Mouse (Mus musculus) layer of hippocampus, adult 8-10 months (tissue): ENCODE measurements around the gene Hoga1. TPM values are rescaled to one million over a fixed set of nuclear protein-coding genes. Genes with fewer than 3 reads are reported as not detected.

Experiments used
- DNase-seq, 2 experiments: peaks; one replicate each; pipeline ENCODE4 v3.0.0; 2022; ENCODE audit warnings: low spot score in 2 of 2
- total RNA-seq, 4 experiments: library from RNA; stranded (reverse); gene quantifications; 2 replicates each; pipeline ENCODE4 v1.2.4; 2022

Gene Hoga1
- total RNA-seq, 4 experiments from 2014 or later: 7.2 to 11.6 (median 8.9) TPM

DNA sequence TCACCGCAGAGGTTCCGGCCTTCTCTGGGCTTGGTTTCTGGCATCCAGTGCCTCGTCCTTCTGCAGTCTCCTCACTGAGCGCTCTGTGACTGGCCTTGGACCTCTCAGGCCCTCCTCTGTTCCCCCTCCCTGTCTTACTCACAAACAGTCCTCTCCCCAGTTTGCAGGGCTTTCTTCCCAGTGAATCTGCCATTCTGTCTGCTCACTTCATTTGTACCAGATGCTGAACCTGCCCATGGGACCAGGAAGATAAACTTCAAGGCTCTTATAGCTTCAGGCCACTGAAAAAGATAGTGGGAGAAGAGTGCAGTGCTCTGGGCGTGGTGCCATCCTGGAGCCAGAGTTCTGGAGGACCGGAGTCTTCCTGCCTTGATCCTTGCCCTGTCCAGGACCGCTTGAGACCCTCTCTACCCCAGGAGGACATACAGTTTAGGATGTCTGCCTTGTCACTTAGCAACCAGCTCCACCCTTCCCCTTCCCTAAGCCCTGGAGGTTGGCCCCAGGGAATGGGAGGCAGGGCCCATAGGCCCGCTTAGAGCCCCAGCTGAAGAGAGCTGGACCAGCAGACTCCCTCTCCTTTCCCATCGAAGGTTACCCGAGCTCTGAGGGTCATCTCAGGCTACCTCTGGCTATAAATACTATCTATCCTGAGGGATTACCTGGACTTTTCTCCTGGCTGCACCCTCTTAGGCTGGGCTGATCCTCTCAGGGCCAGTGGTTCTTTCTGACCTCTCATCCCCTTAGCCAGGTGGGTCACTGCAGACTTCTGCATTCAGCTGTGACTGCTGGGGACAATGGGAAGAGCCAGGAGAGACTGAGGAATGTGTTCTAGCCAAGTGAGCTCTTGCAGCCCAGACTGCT is 23.5 kb upstream of the Hoga1 start:
- no peak for DNase-seq

DNA sequence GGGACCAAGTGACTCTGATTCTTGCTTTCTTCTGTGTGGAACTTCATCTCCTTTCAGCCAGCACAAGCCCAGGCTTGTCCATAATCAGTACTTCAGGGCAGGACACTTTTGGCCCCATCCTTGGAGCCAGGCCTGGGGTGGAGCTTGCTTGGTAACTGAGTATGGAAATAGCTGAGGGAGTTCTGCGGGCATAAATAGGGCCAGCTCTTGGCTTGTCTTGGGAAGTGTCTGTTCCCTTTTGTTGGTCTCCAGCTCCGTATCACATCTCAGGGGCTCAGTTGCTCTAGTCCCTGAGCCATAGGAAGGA is 22.9 kb upstream of the Hoga1 start:
- DNase-seq: no peak

DNA sequence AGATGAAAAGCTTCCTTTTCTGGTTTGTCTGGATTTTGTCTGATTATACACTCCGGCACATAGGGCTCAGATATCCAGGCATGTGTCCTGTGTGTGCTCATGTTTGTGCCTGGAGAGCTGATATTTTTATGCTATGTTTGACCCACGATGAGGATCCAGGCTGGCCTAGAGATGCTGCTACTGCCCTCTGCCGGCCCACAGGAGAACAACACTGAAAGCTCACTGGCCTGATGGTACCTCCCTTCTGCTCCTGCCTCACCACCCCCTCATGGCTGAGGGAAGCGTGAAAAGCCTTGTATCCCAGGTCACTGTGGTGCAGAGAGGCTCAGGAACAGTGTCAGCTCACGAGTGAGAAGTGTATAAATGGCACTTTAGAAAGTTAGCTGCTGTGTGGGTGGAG is 19.3 kb upstream of the Hoga1 start:
- DNase-seq: peak; percentile 72 to 83

DNA sequence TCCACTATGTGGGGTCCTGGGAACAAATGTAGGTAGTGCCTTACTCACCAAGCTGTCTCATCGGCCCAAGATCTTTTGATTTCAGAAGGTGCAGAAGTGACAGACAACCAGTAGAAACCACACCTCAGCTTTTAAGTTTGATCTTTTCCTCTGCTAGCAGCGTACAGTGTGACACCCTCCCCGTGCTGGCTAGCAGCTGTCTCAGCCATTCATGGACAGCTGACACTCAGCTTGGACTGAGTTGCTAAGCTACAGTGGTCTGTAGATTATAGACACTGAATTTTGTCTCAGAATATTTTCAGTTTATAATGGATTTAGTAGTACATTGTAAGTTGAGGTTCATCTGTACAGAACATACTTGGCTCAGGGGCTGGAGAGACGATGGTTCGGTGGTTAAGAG is 14.3 kb upstream of the Hoga1 start:
- DNase-seq: no peak

DNA sequence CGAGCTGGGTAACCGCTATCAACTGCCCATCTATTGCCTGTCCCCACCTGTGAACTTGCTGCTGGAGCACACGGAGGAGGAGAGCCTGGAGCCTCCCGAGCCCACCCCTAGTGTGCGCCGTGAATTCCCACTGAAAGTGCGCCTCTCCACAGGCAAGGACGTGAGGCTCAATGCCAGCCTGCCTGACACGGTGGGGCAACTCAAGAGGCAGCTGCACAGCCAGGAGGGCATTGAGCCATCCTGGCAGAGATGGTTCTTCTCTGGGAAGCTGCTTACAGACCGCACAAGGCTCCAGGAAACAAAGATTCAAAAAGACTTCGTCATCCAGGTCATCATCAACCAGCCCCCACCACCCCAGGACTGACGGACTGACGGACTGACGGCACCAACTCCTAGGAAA is 11.8 kb upstream of the Hoga1 start:
- no peak for DNase-seq

DNA sequence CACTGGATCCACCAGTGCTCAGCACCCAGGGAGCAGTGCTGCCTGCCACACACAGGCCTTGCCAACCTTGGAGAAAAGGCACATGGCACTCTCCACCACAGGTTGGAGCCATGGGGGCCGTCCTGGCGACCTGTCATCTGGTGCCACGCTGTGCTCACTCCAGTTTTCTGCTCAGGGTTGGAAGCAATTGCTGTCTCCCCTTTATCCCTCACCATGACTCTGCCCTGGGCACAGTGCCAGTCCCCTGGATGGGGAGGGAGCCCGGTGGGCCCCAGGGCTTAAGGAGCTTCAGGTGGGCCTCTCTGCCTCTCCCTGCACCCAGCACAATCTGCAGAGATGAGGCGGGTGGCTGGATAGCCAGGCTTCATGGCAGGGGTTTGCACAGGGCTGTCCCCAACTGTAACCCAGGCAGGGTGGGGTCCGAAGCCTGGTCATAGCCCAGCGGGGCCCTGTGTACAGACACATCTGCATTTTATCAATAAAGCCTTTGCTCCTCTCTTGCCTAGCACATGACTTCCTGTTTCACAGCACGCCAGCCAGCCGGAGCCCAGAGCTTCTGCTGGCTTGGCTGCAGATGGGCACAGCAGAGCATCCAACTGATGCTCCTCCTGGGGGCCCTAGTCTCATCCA is 11.1 kb upstream of the Hoga1 start:
- DNase-seq: no peak

DNA sequence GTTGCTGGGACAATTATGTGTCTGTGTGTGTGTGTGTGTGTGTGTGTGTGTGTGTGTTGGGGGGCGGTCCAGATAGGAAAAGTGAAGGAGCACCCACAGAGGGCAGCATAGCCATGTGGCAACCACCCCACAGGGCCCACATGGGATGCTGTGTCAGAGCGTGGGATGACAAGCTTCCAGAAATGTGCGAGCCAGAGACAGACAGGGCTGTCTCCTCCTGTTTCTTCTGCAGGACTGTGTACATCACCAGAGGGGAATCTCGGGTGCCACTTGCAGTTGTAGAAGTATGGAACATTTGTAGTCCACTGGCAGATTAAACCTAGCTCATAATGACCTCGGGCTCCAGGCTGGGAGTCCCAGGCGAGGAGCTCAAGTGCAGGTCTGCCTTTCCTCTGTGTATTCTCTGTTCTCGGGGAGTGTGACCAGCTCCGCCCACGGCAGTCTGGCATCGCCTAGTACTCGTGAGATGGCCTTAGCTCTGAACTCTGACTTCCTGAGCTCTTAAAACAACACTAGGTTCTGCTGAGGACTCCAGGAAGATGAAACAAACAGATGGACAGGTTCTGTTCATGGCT is 10.4 kb upstream of the Hoga1 start:
- no peak for DNase-seq

DNA sequence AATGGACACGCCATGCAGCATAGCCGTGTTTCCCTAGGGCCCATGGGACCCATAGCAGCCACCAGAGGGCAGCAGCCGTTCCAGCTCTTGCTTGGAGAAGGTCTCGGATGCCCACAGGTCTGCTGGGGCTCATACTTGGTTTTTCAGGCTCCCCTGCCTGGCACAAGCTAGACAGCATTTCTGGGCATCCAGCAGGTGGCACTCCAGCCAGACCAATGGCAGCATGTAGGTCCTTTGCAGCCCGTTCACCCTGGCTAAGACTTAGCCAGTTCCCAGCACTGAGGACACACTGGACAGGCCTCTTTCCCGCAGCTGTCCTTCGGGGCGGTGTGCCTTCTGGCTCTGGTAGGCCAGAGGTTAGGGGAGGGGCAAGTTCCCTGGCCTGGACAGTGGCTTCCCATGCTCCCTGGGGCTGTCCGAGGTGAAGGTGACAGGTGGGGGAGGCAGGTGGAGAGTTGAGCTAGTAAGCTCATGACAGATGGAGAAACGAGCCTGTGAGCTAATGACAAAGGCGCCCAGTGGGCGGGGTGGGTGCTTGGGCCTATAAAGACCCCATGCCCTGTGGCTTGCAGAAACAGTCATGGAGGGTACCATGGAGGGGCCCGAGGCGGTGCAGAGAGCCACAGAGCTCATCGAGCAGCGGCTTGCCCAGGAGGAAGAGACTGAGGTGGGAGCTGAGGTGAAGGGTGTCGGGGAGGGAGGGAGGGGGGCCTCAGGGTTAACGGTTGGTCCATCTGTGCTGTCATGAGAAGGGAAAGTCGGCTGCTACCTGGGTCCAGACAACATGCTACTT is 9.8 kb upstream of the Hoga1 start, which contains the start of gene Ankrd2:
Gene Ankrd2, plus strand, starts transcription at position 545 of the 793 bp plus-strand sequence.
- DNase-seq: peak; percentile 71 to 81

DNA sequence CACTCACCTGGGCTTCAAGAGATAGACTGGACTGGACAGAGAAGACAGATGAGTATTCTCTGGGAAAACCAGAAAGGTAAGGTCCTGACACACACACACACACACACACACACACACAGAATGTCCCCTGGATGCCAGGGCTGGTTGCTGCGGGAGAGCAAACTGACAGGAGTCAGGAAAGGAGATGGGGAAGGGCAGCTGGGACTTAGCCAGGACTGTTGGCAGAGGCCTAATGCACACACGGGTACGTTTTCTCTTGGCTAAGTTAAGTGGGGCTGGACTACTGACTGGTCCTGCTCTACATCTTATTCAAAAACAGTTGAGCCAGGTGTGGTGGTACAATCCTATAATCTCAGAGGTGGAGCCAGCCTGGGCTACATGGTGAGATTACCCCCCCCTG is 9.1 kb upstream of the Hoga1 start:
- DNase-seq: no peak

DNA sequence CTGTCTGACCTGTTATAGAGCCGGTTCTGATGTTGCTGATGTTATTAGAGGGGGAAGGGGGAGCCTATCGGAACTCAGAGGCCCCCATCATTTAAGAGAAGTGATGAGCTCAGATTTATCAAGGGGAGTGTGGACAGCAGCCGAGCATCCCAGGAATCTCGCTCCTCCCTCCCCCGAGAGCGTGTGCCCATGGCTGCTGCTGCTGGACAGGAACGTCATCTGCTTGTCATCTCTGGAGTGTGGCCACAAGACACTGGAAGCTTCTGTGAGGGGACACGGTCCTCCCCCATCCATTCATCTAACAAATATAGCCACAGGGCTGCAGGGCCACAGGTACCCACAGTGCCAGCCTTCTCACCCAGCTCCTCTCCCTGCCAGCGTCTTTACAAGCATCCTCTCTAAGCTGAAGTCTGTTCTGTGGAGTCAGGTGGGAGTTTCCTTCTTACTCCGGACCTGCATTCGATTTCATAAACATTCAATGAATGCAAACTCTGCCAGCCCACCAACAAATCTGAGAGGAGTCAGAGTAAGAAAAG is 8.2 kb upstream of the Hoga1 start:
- no peak for DNase-seq

DNA sequence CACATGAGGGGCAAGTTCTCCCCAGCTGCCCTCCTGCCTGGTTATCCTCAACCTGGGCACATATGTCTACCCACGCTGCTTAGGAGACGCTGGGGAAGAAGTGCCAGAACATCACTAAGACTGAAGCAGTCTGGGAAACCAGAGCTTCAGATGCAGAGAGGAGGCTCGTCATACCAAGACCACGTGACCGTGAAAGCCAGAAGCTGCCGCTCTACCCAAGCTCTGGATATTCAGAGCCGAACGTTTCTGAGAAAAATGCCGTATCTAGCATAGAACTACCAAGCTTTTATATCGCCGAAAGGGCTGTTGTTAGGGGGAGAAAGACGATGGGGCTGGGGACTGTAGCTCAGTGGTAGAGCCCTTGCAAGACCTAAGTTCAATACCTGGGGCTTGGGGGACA is 7.1 kb upstream of the Hoga1 start:
- DNase-seq: no peak

DNA sequence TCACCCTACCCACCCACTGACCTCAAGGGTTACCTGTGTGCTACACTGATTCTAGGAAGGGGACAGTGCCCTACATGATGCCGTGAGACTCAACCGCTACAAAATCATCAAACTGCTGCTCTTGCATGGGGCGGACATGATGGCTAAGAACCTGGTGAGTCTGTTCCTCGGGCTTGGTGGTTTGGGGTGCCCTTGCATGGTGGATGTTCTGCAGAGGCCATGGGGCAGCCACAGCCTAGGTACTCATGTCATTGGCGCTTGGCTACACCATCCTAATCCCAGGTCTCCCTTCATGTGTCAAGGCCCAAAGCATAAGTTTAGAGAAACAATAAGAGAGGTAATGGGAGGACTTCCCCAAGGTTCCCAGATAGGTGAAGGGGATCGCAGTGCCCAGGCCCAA is 1.4 kb upstream of the Hoga1 start:
- DNase-seq: no peak

DNA sequence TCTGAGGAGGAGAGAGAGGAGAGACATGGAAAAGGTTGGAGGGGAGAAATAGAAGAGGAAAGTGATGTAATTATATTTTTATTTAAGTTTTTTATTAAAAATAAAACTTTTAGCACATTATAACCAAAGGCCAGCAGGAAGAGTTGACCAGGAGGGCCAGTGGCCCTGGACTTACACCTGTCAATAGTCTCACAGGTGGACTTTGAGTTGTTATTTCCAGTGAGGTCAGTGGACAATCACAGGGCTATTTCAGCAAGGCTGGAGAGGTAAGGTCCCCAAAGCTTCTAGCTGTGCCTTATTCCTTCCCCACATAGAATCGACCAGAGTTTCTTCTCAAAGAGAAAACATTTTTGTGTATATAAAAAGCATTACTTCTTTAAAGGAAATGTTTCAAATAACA is 4.8 kb downstream of the Hoga1 start:
- no peak for DNase-seq

DNA sequence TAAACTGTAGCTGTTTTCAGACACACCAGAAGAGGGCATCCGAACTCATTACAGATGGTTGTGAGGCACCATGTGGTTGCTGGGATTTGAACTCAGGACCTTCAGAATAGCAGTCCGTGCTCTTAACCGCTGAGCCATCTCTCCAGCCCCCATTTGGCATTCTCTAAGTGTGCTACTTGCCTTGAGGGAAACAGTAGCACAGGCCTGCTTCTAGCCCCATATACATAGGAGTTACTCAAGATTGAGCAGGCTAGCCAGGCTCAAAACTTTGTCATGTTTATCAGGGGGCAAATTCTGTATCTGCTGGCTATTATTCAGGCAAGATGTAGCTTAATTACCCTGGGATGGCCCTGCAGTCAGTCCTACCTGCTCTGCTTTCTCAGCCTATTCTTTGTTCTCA is 5.9 kb downstream of the Hoga1 start:
- DNase-seq: no peak

DNA sequence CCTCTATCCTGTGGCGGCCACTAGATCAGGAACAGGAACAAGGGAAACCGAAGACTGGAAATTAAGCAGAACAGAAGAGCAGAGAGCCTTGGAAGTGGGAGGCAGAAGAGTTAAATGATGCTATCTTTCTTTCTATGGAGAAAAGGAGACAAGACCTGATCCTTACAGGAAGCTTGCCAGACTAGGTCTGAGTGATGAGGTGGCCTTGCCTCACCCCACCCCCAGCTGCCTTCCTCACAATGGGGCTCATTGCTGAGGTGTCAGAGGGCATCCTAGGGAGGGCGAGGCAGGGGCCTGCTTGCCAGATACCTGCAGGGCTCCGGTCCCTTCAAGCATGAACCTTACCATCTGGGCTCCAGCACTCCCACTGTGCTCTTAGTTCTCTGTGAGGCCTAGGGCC is 6.5 kb downstream of the Hoga1 start, which contains the start of gene 4933411K16Rik:
Gene 4933411K16Rik, plus strand, starts transcription at position 301 of the 400 bp plus-strand sequence.
- no peak for DNase-seq

DNA sequence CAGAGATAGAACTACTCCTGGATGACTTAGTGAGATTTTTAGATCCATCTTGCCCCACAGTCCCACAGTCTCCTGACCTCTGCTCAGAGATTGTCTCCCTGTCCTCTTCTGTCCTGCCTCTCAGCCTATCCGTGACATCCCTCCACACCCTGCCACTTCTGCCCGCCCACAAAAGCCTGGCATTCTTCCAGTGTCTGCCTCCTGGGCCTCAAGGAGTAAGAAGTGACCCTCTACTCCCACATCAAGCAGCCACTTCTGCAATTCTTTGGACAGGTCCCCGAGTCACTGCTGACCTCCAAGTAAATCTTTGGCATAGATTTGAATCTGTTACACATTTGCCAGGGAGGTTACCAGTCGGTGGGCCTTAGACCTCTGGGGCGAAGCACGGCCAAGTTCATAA is 8.8 kb downstream of the Hoga1 start:
- no peak for DNase-seq

DNA sequence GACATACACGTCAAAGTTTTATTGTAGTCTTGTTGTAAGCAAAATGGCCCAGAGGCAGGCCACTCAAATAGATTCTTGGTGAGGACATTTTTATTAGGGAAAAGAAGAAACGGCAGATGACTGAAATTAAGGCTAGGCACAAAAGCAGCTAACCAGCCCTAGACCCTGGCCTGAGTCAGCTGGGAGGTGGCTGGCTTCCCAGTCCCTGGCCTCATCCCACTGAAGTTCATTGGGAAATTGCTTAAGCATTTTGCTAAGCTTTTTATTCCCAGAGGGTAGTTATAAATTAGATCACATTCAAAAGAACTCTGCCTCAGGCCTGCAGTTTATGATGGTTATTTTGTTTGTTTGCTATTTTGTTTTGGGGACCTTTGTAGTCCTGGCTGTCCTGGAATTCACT is 10.5 kb downstream of the Hoga1 start:
- no peak for DNase-seq

DNA sequence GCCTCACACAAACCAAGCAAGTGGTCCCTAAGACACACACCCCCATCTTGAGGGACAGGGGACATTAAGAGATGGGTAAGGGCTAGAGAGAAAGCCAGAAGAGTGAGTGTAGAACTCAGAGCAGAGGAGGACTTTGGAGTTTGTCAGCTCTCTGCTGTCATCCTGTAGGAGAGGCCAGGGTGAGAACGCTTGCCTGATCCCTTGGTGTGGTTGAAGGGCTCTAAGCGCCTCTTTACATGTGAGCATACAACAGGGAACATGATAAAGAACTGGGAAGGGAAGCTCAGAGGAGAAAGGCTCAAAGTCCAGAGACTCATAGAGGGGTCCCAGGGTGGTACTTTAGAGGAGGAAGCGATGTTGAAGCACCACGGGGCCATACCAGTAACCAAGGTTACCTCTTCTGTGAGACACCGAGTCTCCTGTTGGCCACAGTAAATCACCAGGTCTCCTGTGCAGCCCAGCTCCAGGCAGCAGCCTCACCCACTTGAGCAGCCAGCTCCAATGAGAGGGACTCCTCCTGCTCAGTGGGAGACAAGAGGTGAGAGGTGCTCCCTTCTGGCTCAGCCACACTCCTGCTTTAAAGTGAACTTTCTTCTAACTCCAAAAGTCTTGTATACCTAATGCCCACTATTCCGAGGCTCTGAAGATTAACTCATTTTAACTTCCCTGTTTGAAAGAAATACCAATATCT is 11.5 kb downstream of the Hoga1 start:
- no peak for DNase-seq

DNA sequence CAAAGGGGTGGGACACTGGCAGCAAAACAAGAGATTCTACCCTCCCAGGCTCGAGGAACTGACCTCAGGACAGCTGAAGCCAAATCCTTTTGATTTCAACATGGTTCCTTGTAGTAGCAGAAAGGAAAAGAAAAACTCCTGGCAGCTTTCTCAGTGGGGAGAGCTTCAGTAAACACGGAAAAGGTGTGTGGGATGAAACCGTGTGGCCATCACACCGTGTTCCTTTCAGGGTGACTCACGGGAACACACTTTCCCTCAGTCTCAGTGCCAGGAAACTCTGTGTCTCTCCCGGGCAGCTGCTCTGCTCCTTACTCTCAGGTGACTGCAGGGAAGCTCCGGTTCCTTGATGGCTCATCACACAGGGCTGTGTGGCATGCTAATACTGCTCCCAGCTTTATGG is 13.0 kb downstream of the Hoga1 start:
- no peak for DNase-seq

DNA sequence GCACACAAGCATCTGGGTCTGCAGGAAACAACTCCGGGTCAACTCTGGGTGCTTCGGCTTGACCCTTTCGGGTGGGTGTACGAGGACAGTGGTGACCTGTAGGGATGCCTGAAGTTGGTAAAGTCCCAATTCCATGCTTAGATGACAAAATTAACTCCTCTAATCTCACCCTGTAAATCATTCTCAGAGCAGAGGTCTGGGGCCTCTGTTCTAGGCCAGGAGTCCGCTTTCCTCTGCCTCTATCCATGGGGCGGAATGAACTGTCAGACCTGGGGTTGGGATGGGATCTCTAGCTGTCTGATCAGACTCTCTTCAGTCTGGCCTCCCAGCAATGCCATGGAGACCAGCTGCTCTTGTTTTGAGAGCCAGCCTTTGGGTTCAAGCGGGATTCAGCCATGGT is 16.0 kb downstream of the Hoga1 start:
- no peak for DNase-seq
